Mouse (Mus musculus): ENCODE data around the gene Exd2. TPM values are rescaled to one million over a fixed set of nuclear protein-coding genes. Genes with fewer than 3 reads are reported as not detected.

The Exd2 gene
- polyA plus RNA-seq, 1 experiment, result 8.7 TPM

GRCm38 (mm10) chr12:80463666-80464269, 873 bp downstream of the Exd2 start:
- no peak overlapping the region for H3K27ac ChIP-seq (replicated peaks; ENCODE audit: low read depth, low read length)
- peak overlapping the region; percentile 99 for H3K4me3 ChIP-seq (ENCODE audit: insufficient read depth, low read depth, low read length)
- no peaks in the 10 kb centered on the region for H3K4me1 ChIP-seq (ENCODE audit: control insufficient read depth, insufficient read depth, insufficient read length, low read length)

GRCm38 (mm10) chr12:80470206-80470605, 7.3 kb downstream of the Exd2 start:
- Histone ChIP-seq H3K4me3 (ENCODE audit: insufficient read depth, low read depth, low read length) (no peak overlapping the region), H3K4me1 (ENCODE audit: control insufficient read depth, insufficient read depth, insufficient read length, low read length) (no peaks in the 10 kb centered on the region; the same call in 1 of the 2 replicates), H3K27ac (replicated peaks; ENCODE audit: low read depth, low read length) (no peak overlapping the region)

DNA sequence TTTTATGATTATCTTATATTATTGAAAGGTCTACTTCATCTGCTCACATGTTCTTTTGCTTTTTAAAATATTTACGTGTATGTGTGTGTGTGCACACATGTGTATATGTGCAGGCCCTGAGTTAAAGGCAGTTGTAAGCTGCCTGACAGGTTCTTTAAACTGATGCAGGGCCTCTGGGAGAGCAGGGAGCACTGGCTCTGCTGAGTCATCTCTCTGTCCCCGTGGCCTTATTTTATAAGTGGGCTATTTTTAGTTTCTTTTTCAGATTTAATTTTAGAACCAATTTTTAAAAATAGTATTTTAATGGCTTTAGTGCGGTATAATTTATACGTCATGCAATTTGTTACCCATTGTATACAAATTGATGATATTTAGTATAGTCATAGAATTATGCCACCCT, 9.0 kb downstream of the Exd2 start:
- Histone ChIP-seq H3K27ac (replicated peaks; ENCODE audit: low read depth, low read length) (no peak overlapping the region), H3K4me1 (ENCODE audit: control insufficient read depth, insufficient read depth, insufficient read length, low read length) (no peaks in the 10 kb centered on the region; the same call in 1 of the 2 replicates), H3K4me3 (ENCODE audit: insufficient read depth, low read depth, low read length) (no peak overlapping the region)

DNA sequence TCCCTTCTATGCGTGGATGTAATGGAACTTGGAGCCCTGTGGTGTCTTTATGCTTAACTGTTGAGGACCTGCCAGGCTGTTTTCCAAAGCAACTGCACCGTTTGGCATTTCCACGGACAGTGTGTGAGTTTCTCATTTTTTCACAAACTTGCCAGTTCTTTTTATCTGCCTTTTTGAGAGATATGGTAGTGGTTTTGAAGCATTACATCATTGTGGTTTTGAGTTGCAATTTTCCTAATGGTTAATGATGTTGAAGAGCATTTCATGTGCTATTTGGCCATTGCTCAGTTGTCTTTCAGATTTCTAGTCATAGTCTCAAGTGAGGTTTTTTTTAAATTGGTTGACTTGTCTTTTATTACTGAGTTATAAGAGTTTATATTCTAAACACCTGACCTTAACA, 10.8 kb downstream of the Exd2 start:
- H3K27ac ChIP-seq (replicated peaks; ENCODE audit: low read depth, low read length), result no peak overlapping the region
- no peaks in the 10 kb centered on the region; the same call in 1 of the 2 replicates for H3K4me1 ChIP-seq (ENCODE audit: control insufficient read depth, insufficient read depth, insufficient read length, low read length)
- no peak overlapping the region for H3K4me3 ChIP-seq (ENCODE audit: insufficient read depth, low read depth, low read length)

- H3K27ac ChIP-seq (replicated peaks; ENCODE audit: low read depth, low read length), result no peak overlapping the region
- no peaks in the 10 kb centered on the region for H3K4me1 ChIP-seq (ENCODE audit: control insufficient read depth, insufficient read depth, insufficient read length, low read length)
- no peak overlapping the region for H3K4me3 ChIP-seq (ENCODE audit: insufficient read depth, low read depth, low read length)
These were observed 17.1 kb downstream of the Exd2 start for GRCm38 (mm10) chr12:80479986-80480385.

DNA sequence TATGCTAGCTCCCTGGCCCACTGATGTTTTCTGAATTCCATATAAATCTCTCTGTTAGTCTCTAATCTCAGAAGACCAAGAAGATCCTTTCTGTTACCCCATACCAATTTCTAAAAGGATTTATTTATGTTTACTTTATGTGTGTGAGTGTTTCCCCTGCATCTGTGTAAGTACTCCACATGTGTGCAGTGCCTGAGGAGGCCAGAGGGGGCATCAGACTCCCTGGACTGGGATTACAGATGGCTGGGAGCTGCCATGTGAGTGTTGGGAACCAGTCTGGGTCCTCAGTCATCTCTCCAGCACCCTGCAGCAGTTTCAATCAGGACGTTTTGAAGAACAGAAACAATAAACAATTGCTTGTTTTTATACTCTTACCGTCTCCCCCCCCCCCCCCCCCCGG, 20.5 kb downstream of the Exd2 start:
- H3K27ac ChIP-seq (replicated peaks; ENCODE audit: low read depth, low read length), result no peak overlapping the region
- no peak overlapping the region for H3K4me3 ChIP-seq (ENCODE audit: insufficient read depth, low read depth, low read length)

GRCm38 (mm10) chr12:80493311-80493710, 30.4 kb downstream of the Exd2 start:
- Histone ChIP-seq H3K27ac (replicated peaks; ENCODE audit: low read depth, low read length) (no peak overlapping the region), H3K4me1 (ENCODE audit: control insufficient read depth, insufficient read depth, insufficient read length, low read length) (no peaks in the 10 kb centered on the region), H3K4me3 (ENCODE audit: insufficient read depth, low read depth, low read length) (no peak overlapping the region)

More for the DNA sequence above, 20.5 kb downstream of the Exd2 start:
- H3K4me1 ChIP-seq (ENCODE audit: control insufficient read depth, insufficient read depth, insufficient read length, low read length), result no peaks in the 10 kb centered on the region

GRCm38 (mm10) chr12:80495691-80496090, 32.8 kb downstream of the Exd2 start:
- Histone ChIP-seq H3K4me3 (ENCODE audit: insufficient read depth, low read depth, low read length) (no peak overlapping the region), H3K4me1 (ENCODE audit: control insufficient read depth, insufficient read depth, insufficient read length, low read length) (no peaks in the 10 kb centered on the region), H3K27ac (replicated peaks; ENCODE audit: low read depth, low read length) (no peak overlapping the region)

GRCm38 (mm10) chr12:80498356-80498755, 35.5 kb downstream of the Exd2 start:
- Histone ChIP-seq H3K4me1 (ENCODE audit: control insufficient read depth, insufficient read depth, insufficient read length, low read length) (no peaks in the 10 kb centered on the region), H3K4me3 (ENCODE audit: insufficient read depth, low read depth, low read length) (no peak overlapping the region), H3K27ac (replicated peaks; ENCODE audit: low read depth, low read length) (no peak overlapping the region)

GRCm38 (mm10) chr12:80500506-80500905, 37.6 kb downstream of the Exd2 start:
- Histone ChIP-seq H3K4me1 (ENCODE audit: control insufficient read depth, insufficient read depth, insufficient read length, low read length) (no peaks in the 10 kb centered on the region), H3K27ac (replicated peaks; ENCODE audit: low read depth, low read length) (no peak overlapping the region), H3K4me3 (ENCODE audit: insufficient read depth, low read depth, low read length) (no peak overlapping the region)

DNA sequence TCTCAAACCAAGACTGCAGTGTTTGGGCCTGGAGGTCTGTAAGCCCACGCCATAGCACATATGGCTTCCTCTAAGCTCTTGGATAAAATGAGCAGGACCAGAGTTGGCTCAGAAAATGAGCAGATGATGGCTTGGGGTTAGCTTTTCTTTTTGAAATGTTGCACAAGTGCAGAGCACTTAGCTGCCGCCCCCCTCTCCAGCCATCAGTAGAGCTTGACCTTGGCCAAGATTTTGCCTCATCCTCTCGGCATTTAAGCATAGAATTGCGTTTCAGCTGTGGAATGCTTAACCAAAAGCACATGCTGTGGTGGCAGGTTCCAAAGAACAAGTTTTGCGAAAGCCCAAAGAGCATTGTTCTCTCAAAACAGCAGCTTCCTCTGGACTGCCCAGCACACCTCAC, 41.8 kb downstream of the Exd2 start:
- H3K4me3 ChIP-seq (ENCODE audit: insufficient read depth, low read depth, low read length), result no peak overlapping the region
- H3K27ac ChIP-seq (replicated peaks; ENCODE audit: low read depth, low read length), result no peak overlapping the region
- H3K4me1 ChIP-seq (ENCODE audit: control insufficient read depth, insufficient read depth, insufficient read length, low read length), result no peaks in the 10 kb centered on the region

- no peak overlapping the region for H3K4me3 ChIP-seq (ENCODE audit: insufficient read depth, low read depth, low read length)
- no peak overlapping the region for H3K27ac ChIP-seq (replicated peaks; ENCODE audit: low read depth, low read length)
- H3K4me1 ChIP-seq (ENCODE audit: control insufficient read depth, insufficient read depth, insufficient read length, low read length), result no peaks in the 10 kb centered on the region
These were observed 44.3 kb downstream of the Exd2 start for GRCm38 (mm10) chr12:80507041-80507745.

DNA sequence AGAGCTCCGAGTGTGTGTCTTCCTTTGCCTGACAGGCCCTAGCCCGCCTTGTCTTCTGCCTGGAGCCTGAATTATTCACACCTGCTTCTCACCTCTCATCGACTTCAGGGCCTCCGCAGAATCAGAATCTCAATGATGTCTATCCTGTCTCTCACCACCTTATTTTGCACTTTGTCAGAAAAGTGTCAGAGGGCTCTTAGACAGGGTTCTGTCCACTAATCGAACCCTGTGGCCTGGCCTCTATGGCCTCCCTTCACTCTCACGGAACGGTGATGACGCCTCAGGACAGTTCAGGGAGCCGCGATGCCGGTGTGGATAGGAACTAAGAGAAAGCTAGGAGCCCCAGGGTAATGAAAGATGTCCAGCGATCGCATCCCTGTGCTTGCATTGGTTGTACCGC, 55.1 kb downstream of the Exd2 start, which contains the start of gene Galnt16:
Gene Galnt16 (plus strand): TSS at position 301 of the 400 bp plus-strand sequence.
- H3K4me3 ChIP-seq (ENCODE audit: insufficient read depth, low read depth, low read length), result peak within 1 kb of the TSS; percentile 50
- no peak within 1 kb of the TSS for H3K27ac ChIP-seq (replicated peaks; ENCODE audit: low read depth, low read length)
- 0 out of 2 replicates have a peak, but pooled peaks cover 3% of the 10 kb centered on the region for H3K4me1 ChIP-seq (ENCODE audit: control insufficient read depth, insufficient read depth, insufficient read length, low read length)

DNA sequence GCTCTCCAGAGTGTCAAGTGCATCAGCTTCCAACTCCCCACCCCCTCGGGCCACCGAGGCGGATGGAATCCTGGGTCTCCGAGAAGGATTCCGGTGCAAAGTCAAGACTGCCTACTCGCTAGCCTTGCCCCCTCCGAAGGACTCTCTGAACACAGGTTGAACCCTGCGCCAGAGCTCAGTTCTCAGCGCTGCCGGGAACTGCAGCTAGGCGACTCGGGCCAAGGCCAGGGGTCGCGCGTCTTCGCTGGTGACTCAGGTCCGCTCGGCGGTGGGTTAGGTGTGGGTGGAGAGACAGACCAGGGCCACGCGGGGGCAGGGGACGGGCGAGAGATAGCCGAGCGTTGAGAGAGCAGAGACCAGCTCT, 55.5 kb downstream of the Exd2 start:
- H3K27ac ChIP-seq (replicated peaks; ENCODE audit: low read depth, low read length), result no peak overlapping the region
- H3K4me1 ChIP-seq (ENCODE audit: control insufficient read depth, insufficient read depth, insufficient read length, low read length), result 0 out of 2 replicates have a peak, but pooled peaks cover 3% of the 10 kb centered on the region
- peak overlapping the region; percentile 50 for H3K4me3 ChIP-seq (ENCODE audit: insufficient read depth, low read depth, low read length)

DNA sequence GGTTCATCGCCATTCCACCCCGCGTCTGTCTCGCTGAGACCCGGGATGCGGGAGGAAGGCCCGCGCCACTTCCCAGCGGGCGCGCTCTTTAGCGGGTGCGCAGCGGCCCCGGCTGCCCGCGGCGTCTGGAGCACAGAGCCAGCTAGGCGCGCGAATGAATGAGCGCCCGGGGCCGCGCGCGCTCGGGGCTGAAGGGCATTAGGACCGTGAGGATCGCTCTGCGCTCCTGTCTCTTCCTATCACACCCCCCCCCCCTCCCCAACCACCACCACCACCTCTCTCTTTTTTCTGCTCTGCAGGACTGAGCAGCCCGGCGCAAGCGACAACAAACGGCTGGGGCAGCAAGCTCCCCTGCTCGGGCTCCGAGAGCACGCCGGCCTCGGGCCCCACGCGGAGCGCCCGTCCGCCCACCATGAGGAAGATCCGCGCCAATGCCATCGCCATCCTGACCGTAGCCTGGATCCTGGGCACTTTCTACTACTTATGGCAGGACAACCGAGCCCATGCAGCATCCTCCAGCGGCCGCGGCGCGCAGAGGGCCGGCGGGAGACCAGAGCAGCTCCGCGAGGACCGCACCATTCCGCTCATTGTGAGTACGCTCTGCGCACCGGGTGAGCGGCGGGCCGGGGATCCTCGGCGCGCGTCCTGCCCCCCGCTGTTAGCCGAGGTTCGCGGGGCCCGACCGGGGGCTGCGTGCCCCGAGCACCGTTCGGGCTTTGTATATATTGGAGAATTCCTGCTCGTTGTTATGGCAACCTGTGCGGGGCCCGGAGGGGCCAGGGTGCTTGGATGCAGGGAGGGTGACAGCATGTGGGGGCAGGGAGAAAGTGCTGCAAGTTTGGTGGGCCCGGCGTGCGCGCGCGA, 56.1 kb downstream of the Exd2 start:
- H3K4me3 ChIP-seq (ENCODE audit: insufficient read depth, low read depth, low read length), result peak overlapping the region; percentile 50
- 0 out of 2 replicates have a peak, but pooled peaks cover 3% of the 10 kb centered on the region for H3K4me1 ChIP-seq (ENCODE audit: control insufficient read depth, insufficient read depth, insufficient read length, low read length)
- no peak overlapping the region for H3K27ac ChIP-seq (replicated peaks; ENCODE audit: low read depth, low read length)
